Mouse (Mus musculus) heart, embryonic 12.5 days (tissue): ENCODE data around the gene Ttpal. TPM values are rescaled to one million over a fixed set of nuclear protein-coding genes. Genes with fewer than 3 reads are reported as not detected.
"Not testable (repeated sequence)": the region's sequence is repeated elsewhere in the genome, so short reads cannot be mapped to it uniquely, and the experiment has no call there.

Experiments
- ATAC-seq: fragments of 200-750 bp; cut with Nextera tagmentation; 2 replicates; pipeline ENCODE4 v1.8.0; 2017; ENCODE audit warnings: moderate TSS enrichment, moderate library complexity; ENCODE audit not compliant: insufficient number of reproducible peaks, low FRiP score
- H3K27ac ChIP-seq: fragments of 300-500 bp; sonication (generic); 2 replicates; pipeline ENCODE4 v1.5.1; 2016; ENCODE audit warnings: mild to moderate bottlenecking, moderate library complexity; ENCODE audit not compliant: poor library complexity, severe bottlenecking
- H3K27me3 ChIP-seq: fragments of 300-500 bp; sonication (generic); replicated peaks from 2 replicates; pipeline ENCODE4 v1.6.1; 2016; ENCODE audit warnings: mild to moderate bottlenecking, moderate library complexity
- H3K36me3 ChIP-seq: fragments of 300-500 bp; sonication (generic); 2 replicates; pipeline ENCODE4 v1.6.1; 2016; ENCODE audit warnings: mild to moderate bottlenecking, moderate library complexity
- H3K4me1 ChIP-seq: fragments of 300-500 bp; sonication (generic); replicated peaks from 2 replicates; pipeline ENCODE4 v1.6.1; 2016; ENCODE audit warnings: mild to moderate bottlenecking
- H3K4me2 ChIP-seq: fragments of 300-500 bp; sonication (generic); 2 replicates; pipeline ENCODE4 v1.6.1; 2016; ENCODE audit warnings: mild to moderate bottlenecking, moderate library complexity
- H3K4me3 ChIP-seq: fragments of 300-500 bp; sonication (generic); 2 replicates; pipeline ENCODE4 v1.5.1; 2016; ENCODE audit warnings: mild to moderate bottlenecking
- H3K9ac ChIP-seq: fragments of 300-500 bp; sonication (generic); 2 replicates; pipeline ENCODE4 v1.6.1; 2016; ENCODE audit warnings: mild to moderate bottlenecking, moderate library complexity
- H3K9me3 ChIP-seq: fragments of 300-500 bp; sonication (generic); replicated peaks from 2 replicates; pipeline ENCODE4 v1.6.1; 2016; ENCODE audit warnings: mild to moderate bottlenecking, moderate library complexity
- WGBS: fragments of 180-500 bp; shearing (Covaris S2); methylation state at CpG from one replicate; pipeline ENCODE4 v1.1.7; 2016; 5-methylcytosine and 5-hydroxymethylcytosine counted together
- polyA plus RNA-seq: library from polyadenylated mRNA; unstranded; fragments of >200 nt; fragmentation: Nextera tagmentation; extraction: Ambion mirVana; gene quantifications from 2 replicates; pipeline ENCODE4 v1.2.1, GENCODE M21; 2016

Ttpal gene
- polyA plus RNA-seq, 1 experiment from 2014 or later = 26.9 TPM

GRCm38 (mm10) chr2:163611176-163611575 is 9.1 kb downstream of the Ttpal start:
- no peak overlapping the region for H3K27ac ChIP-seq
- no peak overlapping the region for H3K4me2 ChIP-seq
- peaks cover 12% of the 10 kb centered on the region for H3K4me1 ChIP-seq
- no peak overlapping the region for H3K4me3 ChIP-seq
- ATAC-seq = no peak
- H3K9ac ChIP-seq = no peak overlapping the region
- H3K36me3 ChIP-seq = peaks cover 73% of the 10 kb centered on the region
- WGBS = 79% methylated on average over 9 of the region's 9 CpGs
- H3K9me3 ChIP-seq = peaks cover 4% of the 10 kb centered on the region; the same call in 1 of the 2 replicates
- no peaks in the 10 kb centered on the region for H3K27me3 ChIP-seq

GRCm38 (mm10) chr2:163613206-163613605 is 11.1 kb downstream of the Ttpal start:
- no peak overlapping the region for H3K27ac ChIP-seq
- ATAC-seq = no peak
- peaks cover 4% of the 10 kb centered on the region; the same call in 1 of the 2 replicates for H3K9me3 ChIP-seq
- H3K4me1 ChIP-seq = peaks cover under 1% of the 10 kb centered on the region
- H3K4me2 ChIP-seq = no peak overlapping the region
- H3K36me3 ChIP-seq = peaks cover 81% of the 10 kb centered on the region
- WGBS = 96% methylated on average over 5 of the region's 5 CpGs
- no peaks in the 10 kb centered on the region for H3K27me3 ChIP-seq
- H3K4me3 ChIP-seq = no peak overlapping the region
- H3K9ac ChIP-seq = no peak overlapping the region

GRCm38 (mm10) chr2:163613990-163614389 is 11.9 kb downstream of the Ttpal start:
- no peak overlapping the region for H3K9ac ChIP-seq
- no peak overlapping the region for H3K27ac ChIP-seq
- H3K4me2 ChIP-seq = no peak overlapping the region
- peaks cover 4% of the 10 kb centered on the region; the same call in 1 of the 2 replicates for H3K9me3 ChIP-seq
- ATAC-seq = no peak
- no peak overlapping the region for H3K4me3 ChIP-seq
- peaks cover 87% of the 10 kb centered on the region for H3K36me3 ChIP-seq
- no peaks in the 10 kb centered on the region for H3K27me3 ChIP-seq
- 93% methylated on average over 4 of the region's 4 CpGs for WGBS
- H3K4me1 ChIP-seq = no peaks in the 10 kb centered on the region

- no peaks in the 10 kb centered on the region for H3K27me3 ChIP-seq
- no peak overlapping the region for H3K9ac ChIP-seq
- no peak overlapping the region for H3K27ac ChIP-seq
- H3K4me3 ChIP-seq = no peak overlapping the region
- ATAC-seq = no peak
- WGBS = 89% methylated on average over 9 of the region's 9 CpGs
- no peaks in the 10 kb centered on the region for H3K4me1 ChIP-seq
- no peak overlapping the region for H3K4me2 ChIP-seq
- peaks cover 4% of the 10 kb centered on the region; the same call in 1 of the 2 replicates for H3K9me3 ChIP-seq
- H3K36me3 ChIP-seq = peaks cover 95% of the 10 kb centered on the region
Measured at GRCm38 (mm10) chr2:163615401-163615800, 13.3 kb downstream of the Ttpal start.

GRCm38 (mm10) chr2:163615906-163616651 is 14.0 kb downstream of the Ttpal start:
- no peak for ATAC-seq

GRCm38 (mm10) chr2:163616652-163617227 is 14.6 kb downstream of the Ttpal start:
- no peak overlapping the region for H3K4me2 ChIP-seq
- WGBS = 82% methylated on average over 3 of the region's 3 CpGs
- no peak overlapping the region for H3K27ac ChIP-seq
- H3K36me3 ChIP-seq = peaks cover 92% of the 10 kb centered on the region
- no peak overlapping the region for H3K4me3 ChIP-seq
- H3K9me3 ChIP-seq = peaks cover 4% of the 10 kb centered on the region; the same call in 1 of the 2 replicates
- no peak overlapping the region for H3K9ac ChIP-seq
- H3K27me3 ChIP-seq = no peaks in the 10 kb centered on the region
- ATAC-seq = no peak
- no peaks in the 10 kb centered on the region for H3K4me1 ChIP-seq

More at GRCm38 (mm10) chr2:163615906-163616651, 14.0 kb downstream of the Ttpal start:
- Histone ChIP-seq H3K4me2 (no peak overlapping the region), H3K9me3 (peaks cover 4% of the 10 kb centered on the region; the same call in 1 of the 2 replicates), H3K27me3 (no peaks in the 10 kb centered on the region), H3K9ac (no peak overlapping the region), H3K4me3 (no peak overlapping the region), H3K27ac (no peak overlapping the region), H3K4me1 (no peaks in the 10 kb centered on the region), H3K36me3 (peaks cover 94% of the 10 kb centered on the region)
- WGBS = 87% methylated on average over 4 of the region's 4 CpGs

- Histone ChIP-seq H3K4me3 (no peak overlapping the region), H3K4me2 (no peak overlapping the region), H3K9me3 (peaks cover 4% of the 10 kb centered on the region; the same call in 1 of the 2 replicates), H3K9ac (no peak overlapping the region), H3K36me3 (peaks cover 92% of the 10 kb centered on the region), H3K4me1 (no peaks in the 10 kb centered on the region), H3K27ac (no peak overlapping the region), H3K27me3 (no peaks in the 10 kb centered on the region)
- WGBS = 75% methylated on average over 3 of the region's 3 CpGs
- no peak for ATAC-seq
Measured at GRCm38 (mm10) chr2:163617232-163617863, 15.2 kb downstream of the Ttpal start.

GRCm38 (mm10) chr2:163617874-163618273 is 15.8 kb downstream of the Ttpal start:
- no peak overlapping the region for H3K4me3 ChIP-seq
- no peak overlapping the region for H3K9ac ChIP-seq
- H3K27ac ChIP-seq = no peak overlapping the region
- H3K36me3 ChIP-seq = peaks cover 96% of the 10 kb centered on the region
- H3K4me1 ChIP-seq = no peaks in the 10 kb centered on the region
- no peak overlapping the region for H3K4me2 ChIP-seq
- no peak for ATAC-seq
- 92% methylated on average over 4 of the region's 4 CpGs for WGBS
- H3K27me3 ChIP-seq = no peaks in the 10 kb centered on the region
- peaks cover 4% of the 10 kb centered on the region; the same call in 1 of the 2 replicates for H3K9me3 ChIP-seq

GRCm38 (mm10) chr2:163620451-163620850 is 18.3 kb downstream of the Ttpal start:
- 87% methylated on average over 8 of the region's 8 CpGs for WGBS

GRCm38 (mm10) chr2:163621401-163621800 is 19.3 kb downstream of the Ttpal start:
- H3K9ac ChIP-seq, H3K9me3 ChIP-seq, H3K4me3 ChIP-seq, H3K27ac ChIP-seq, H3K4me1 ChIP-seq, H3K4me2 ChIP-seq, ATAC-seq, H3K27me3 ChIP-seq: not testable (repeated sequence)
- 91% methylated on average over 3 of the region's 3 CpGs for WGBS
- peaks cover 87% of the 10 kb centered on the region for H3K36me3 ChIP-seq

More at GRCm38 (mm10) chr2:163620451-163620850, 18.3 kb downstream of the Ttpal start:
- Histone ChIP-seq H3K9me3 (no peaks in the 10 kb centered on the region), H3K4me3 (no peak overlapping the region), H3K9ac (no peak overlapping the region), H3K27me3 (no peaks in the 10 kb centered on the region), H3K36me3 (peaks cover 87% of the 10 kb centered on the region), H3K4me1 (peaks cover 5% of the 10 kb centered on the region; the same call in 1 of the 2 replicates), H3K4me2 (no peak overlapping the region), H3K27ac (no peak overlapping the region)
- no peak for ATAC-seq

- Histone ChIP-seq H3K27ac (no peak overlapping the region), H3K4me2 (no peak overlapping the region), H3K36me3 (peaks cover 89% of the 10 kb centered on the region), H3K9me3 (no peaks in the 10 kb centered on the region), H3K9ac (no peak overlapping the region), H3K27me3 (no peaks in the 10 kb centered on the region), H3K4me1 (no peaks in the 10 kb centered on the region), H3K4me3 (no peak overlapping the region)
- WGBS = 90% methylated on average over 4 of the region's 4 CpGs
- ATAC-seq = no peak
Measured at GRCm38 (mm10) chr2:163631223-163631622, 29.1 kb downstream of the Ttpal start.
